Mouse (Mus musculus): Measurements from ENCODE around the gene Ccnl1.

The Ccnl1 gene

GRCm38 (mm10) chr3:65926426-65926825, 31.6 kb downstream of the Ccnl1 start:
- no peak for DNase-seq (ENCODE audit: low spot score)

- no peak for DNase-seq (ENCODE audit: low spot score)
Measured at GRCm38 (mm10) chr3:65925058-65925740, 32.9 kb downstream of the Ccnl1 start.

GRCm38 (mm10) chr3:65922420-65922819, 35.6 kb downstream of the Ccnl1 start:
- no peak for DNase-seq (ENCODE audit: low spot score)

DNA sequence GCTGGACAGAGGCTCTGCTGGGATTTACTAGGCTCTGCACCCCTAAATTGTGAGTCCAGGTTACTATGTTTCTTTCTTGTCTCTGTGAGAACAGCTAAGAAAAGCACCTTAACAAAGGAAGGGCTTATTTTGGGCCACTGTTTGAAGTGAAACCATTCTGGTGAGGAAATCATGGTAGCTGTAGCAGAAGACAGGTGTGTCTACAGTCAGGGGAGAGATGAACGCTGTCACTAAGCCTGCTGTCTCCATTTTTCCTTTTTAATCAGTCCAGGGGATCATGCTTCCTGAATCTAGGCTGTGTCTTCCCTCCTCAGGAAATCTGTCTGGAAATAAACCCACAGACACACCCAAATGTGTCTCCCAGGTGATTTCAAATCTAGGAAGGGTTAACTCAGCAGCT, 36.4 kb downstream of the Ccnl1 start:
- no peak for DNase-seq (ENCODE audit: low spot score)

DNA sequence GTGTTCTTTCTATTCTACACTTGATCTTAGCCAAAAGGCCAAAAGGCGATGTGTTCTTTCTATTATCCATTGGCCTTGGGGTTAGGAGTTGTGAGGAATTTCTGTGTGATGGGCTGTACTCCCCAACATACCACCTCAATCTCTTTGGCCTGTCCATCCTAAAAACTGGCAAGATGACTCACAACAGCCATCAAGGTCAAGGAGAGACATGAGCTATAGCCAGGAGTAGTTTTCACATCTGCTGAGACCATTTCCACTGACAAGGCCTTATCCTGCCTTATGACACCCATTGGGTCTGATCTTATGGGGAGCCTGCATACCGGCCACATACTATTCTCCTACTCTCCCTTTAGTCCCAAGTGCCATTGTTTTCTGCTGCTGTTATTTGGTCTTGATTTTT, 39.0 kb downstream of the Ccnl1 start:
- no peak for DNase-seq (ENCODE audit: low spot score)

DNA sequence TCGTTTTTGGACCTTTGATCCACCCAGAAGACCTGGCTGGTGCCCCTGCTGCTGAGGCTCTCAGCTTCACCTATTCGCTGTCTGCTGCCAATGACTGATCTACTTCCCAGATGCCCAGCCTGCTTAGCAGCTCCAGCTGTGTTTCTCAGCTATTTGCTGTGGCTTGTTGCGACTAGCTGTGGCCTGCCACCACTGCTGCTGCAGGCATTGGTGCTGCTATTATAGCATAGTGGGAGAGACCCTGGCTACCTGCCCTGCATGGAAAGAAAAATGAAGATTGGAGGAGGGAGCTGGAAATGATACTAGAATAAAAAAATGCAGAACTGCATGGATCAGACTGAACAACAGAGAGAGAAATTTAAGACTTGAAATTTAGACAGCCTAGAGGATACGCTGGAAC, 45.1 kb downstream of the Ccnl1 start:
- peak; percentile 42 for DNase-seq (ENCODE audit: low spot score)

GRCm38 (mm10) chr3:65912217-65912616, 45.8 kb downstream of the Ccnl1 start:
- DNase-seq (ENCODE audit: low spot score) = no peak

DNA sequence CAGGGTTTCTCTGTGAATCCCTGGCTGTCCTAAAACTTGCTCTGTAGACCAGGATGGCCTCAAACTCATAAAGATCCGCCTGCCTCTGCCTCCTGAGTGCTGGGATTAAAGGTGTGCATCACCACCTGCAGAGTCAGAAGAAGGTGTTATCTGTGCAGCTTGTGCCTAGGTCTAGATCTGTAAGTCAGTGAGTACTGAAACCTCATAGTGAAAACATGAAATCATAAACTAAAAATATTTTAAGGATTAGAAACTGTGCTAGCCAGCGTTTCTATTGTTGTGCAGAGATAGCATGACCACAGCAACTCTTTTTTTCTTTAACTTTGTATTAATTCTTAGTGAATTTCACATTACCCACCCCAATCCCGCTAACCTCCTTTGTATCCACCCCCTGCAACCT, 46.8 kb downstream of the Ccnl1 start:
- DNase-seq (ENCODE audit: low spot score) = no peak

DNA sequence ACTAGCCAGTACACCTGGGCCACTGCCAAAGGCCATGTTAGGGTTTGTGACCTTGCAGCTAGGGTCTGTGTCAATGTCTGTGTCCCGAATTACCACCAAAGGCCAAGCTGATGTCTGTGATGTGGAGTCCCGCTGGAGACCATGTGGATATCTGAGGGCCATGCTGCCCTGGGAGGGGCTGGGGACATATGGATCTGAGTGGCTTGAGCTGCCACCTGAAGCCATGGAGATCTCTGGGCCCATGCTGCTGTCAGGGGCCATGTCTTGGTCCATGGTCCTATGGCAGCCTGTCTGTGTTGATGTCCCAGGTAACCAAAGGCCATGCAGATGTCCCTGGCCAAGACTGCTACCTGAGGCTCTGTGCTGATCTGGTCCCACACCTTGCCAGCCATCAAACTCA, 48.6 kb downstream of the Ccnl1 start:
- no peak for DNase-seq (ENCODE audit: low spot score)

DNA sequence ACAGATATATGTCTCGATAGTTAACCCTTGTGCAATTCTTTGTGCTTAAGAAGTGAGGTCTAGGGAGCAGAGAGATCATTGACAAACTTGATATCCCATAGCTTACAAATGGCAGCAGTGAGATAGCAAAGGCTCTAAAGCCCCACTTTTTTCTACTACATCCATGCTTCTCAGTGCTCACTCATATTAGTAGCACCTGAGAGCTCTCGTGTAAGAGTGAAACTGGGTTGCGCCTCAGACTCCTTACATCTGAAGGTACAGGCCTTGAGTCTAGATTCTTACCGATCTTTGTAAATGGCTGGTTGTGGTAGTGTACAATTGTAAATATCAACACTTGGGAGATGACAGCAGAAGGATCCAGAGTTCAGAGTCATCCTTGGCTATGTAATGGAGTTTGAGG, 50.5 kb downstream of the Ccnl1 start:
- DNase-seq (ENCODE audit: low spot score) = no peak

DNA sequence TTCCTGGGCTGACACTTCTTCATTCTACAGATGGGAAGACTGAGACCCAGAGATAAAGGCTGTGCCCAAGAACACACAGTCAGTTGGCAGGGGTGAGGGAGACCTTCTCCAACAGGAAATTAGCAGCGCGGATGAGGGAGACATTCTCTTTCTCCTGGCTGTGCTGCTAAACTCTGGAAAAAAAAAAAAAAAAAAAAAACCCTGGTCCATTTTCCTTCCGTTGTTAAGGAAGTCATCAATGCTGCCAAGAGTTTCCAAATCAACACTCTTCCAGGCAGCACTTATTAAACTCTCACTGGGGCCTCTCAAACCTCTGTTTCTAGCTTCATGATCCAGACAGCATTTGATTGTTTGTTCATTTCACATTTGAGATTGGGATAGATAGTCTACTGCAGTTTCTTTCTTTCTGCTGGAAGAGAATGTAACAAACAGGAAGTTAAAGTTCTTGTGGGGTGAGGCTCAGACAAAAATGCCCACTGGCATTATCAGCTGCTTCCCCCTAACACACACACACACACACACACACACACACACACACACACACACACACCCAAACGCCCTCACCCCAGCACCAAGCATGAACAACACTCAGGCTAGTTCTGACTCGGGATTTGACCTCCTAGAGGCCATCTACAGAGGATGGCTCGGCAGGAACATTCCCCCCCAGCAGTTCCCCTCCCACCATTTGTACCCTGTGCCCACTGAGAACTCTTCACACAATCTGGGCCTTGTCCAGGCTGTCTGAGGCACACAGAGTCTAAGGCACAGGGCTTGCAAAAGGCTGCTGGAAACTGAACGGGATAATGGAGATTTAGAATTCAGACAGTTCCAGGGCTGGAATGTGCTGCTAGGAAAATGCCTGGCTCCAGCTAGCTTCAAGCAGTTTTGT, 52.5 kb downstream of the Ccnl1 start:
- no peak for DNase-seq (ENCODE audit: low spot score)

DNA sequence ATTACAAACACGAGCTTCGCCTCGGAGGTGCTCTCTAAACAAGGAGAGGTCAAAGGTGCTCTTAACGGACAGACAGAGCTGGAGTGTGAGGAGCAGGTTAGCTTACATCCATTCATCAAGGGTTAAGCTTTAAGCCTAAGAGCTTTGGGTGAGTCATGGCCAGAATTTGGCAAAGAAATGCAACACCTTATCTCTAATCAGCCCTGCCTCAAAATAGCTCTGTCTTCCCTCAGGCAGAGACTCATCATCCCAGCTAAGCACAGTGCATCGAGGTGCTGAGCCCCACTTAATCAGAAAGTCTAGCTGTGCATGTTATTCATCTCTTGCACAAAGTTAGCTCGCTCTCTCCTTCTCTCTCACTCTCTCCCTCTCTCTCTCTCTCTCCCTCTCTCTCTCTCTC, 53.3 kb downstream of the Ccnl1 start:
- peak; percentile 65 for DNase-seq (ENCODE audit: low spot score)

- no peak for DNase-seq (ENCODE audit: low spot score)
Measured at GRCm38 (mm10) chr3:65904106-65904505, 53.9 kb downstream of the Ccnl1 start.

DNA sequence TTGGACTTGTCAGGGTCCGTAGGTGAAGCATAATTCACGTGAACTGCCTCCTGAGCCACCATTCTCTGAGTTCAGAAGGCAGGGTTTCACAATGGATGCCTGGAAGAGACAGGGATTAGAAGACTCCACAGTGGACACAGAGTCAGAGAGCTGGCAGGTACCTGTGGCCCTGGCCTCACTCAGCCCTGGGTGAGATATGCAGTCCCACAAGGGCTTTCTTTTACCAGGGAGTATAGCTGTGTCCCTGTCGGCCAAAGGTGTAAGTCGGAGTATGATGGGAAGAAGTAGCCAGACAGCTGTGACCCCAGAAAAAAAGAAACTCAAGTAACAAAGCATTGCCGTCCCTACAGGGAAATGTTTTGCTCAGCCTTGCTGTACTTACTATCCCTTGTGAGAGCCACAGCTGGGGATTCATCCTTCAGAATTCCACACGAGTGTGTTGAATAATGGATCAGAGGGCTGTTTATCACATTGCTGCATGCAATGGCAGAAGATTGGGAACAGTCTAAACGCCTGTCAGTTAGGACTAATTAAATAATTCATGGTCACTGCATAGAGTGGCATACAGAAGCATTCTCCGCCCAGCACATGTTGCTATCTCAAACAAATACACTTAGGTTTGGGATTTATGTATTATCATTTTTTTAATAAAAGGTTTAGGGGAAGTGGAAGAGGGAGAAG, 59.3 kb downstream of the Ccnl1 start:
- DNase-seq (ENCODE audit: low spot score) = no peak

DNA sequence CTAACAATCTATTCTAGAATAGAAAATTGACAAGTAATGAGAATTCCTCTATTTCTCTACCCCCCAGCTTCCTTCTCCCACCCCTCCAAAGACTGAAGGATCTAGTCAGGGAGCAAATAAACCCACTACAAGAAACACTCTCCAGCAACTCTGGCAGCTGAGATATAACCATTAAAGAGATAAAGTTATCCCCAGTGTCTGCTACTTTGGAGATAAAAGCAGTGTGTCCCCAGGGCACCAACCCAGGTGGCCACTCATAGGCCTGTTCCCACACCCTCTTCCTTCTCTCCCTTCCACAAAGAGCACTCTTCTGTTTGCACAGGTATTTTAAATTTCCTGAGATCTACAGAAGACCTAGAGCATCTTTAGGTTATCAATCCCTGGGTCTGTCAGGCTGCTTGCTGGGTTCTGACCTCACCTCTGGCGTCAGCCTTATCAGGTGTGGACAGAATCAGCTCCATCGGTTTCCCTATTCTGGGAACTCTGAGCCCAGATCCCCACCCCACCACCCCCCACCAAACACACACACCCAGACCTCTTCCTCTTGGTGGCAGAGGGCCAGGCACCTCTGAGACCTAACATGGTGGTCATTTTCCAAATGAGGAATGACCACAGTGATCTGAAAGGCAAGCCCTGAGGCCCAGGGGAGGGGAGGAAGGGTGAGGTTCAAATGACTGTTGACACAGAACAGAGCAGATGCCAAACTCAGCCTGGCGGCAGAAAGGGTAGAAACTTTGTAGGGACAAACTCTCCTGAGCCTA, 60.6 kb downstream of the Ccnl1 start:
- DNase-seq (ENCODE audit: low spot score) = peak; percentile 43

Measured in embryo, embryonic 10 days (tissue).